Mouse (Mus musculus) cerebellum, postnatal 10 days (tissue): ENCODE measurements around the gene Slc39a5.
A peak's percentile ranks its signal among the peaks of the same experiment; 100 is the strongest.

Experiments used
- DNase-seq, 2 experiments: peaks; one replicate each; pipeline ENCODE4 v3.0.0; 2021; ENCODE audit warnings: mixed read lengths in 2 of 2

Gene Slc39a5

DNA sequence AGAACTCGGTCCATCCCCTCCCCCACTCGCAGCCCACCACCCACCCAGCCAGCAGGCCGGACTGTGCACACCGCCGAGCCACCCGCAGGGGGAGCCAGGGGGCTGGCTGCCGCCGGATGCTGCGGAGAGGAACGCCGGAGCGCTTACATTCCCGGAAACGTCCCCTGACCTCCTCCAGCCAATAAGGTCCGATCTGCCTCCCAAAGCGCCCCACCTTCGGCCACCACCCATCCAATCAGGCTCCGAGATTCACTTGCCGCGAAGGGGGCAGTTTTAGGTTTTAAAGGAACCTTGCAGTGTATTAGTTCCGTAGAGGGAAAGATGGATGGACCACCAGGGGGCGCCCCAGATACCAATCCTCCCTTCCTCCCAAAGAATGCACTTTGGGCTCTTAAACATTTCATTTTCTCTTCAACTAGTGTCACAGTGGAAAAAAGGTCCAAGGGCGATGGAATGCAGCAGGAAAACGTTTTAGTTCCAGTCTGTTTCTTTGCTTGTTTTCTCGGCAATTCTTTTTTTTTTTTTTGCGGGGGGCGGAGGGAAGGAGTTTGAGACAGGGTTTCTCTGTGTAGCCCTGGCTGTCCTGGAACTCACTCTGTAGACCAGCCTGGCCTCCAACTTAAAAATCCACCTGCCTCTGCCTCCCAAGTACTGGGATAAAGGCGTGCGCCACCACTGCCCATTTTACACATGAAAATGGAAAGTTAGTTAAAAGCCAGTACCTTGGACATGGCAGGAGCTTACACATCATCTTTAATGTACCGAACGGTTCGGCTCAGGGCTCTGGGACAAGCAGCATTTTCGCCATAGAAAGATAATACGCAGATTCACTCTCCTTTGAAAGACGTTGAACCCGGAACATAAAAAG is 8.9 kb upstream of the Slc39a5 start:
- peak; percentile 98 to 99 for DNase-seq

DNA sequence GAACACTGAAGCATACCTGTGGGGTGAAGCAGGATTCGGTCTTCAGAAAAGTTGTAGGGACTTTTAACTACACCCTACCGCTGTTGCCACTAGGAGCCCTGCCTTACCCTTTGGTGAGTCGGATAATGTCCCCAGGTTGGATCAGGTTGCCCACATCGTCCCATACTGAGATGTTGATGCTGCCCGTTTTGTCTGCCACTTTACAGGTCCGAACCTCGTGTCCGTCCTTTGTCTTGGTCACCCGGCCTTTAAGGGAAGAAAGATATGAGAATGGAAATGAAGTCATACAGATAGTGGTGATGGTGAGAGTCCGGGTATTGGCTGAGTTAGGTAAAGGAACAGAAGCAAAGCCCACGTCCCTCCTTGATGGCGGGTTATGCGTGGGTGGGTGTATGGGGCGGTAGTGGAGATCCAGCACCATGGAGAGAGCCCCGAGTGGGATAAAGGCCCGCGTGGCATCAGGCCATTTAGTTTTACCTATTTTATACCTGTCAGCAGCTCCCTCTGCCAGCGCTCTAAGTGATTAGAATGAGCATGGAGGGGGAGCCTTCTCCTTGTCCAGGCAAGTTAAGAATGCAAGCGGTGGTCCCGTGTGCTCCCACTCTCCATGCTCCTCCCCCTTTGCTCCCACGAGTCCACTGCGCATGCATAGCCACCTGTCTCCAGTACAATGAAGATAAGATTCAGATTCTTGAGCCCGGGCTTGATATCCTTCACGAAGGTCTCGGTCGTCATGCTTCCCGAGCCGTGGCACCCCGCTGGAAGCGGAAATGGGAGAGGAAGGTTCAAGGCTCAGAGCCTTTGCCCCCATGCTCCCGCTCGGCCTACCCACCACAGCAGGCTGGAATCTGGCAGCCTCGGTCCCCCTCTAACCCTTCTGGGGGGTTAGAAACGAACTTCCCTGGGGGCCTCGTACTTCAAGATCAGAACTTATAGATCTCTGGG is 7.8 kb upstream of the Slc39a5 start:
- peak; percentile 73 to 74 for DNase-seq

DNA sequence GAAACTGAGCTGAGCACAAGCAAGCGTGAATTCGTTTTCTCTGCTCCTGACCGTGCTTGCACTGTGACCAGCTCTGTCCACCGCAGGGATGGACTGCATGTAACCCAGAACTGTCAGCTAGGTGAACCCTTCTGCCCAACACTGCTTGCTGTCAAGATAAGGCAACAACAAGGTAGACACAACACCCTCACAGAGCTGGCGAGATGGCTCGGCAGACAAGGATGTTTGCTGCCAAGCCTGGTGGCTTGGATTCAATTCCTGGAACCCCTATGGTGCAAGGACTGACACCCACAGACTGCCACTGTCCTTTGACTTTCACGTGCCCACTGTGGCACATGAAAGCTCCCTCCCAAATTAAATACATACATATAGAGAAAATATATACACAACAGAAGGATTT is 2.9 kb upstream of the Slc39a5 start:
- DNase-seq: peak; percentile 89

DNA sequence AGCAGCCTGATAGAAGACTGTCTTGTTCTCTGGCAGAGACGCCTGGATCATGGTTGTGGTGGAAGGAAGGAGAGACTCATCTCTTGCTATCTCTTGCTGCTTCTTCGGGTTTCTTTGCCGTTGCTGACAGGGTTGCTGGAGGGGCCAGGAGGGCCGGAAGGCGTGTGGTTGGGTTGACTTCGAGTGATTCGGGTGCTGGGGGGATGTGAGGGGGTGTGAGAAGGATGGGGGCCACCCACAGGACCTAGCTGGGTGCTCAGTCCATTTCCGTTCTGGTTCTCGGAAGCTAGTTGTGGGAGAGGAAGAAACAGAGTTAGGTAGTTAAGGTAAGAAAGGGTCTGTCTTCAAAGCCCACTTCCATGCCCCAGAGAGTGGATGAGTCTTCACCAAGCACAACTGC is 609 bp upstream of the Slc39a5 start:
- DNase-seq: no peak

DNA sequence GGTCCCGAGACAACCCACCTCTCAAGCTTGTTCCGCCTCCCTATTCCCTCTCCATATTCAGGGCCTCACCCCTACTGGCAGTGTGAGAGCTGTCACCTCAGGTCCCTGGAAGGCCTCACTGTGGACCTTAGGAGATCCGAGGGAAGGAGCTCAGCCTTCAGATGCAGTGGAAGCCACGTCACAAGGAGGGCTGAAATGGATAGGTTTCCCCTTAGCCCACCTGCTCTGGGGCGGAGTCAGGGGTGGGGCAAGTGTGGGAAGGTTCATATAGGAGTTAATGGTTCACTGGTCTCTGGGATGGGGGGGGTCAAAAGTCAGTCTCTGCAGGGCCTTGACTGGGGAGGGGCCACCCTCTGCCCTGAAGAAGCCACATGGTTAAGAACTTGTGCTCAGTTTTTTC is 691 bp downstream of the Slc39a5 start:
- no peak for DNase-seq

DNA sequence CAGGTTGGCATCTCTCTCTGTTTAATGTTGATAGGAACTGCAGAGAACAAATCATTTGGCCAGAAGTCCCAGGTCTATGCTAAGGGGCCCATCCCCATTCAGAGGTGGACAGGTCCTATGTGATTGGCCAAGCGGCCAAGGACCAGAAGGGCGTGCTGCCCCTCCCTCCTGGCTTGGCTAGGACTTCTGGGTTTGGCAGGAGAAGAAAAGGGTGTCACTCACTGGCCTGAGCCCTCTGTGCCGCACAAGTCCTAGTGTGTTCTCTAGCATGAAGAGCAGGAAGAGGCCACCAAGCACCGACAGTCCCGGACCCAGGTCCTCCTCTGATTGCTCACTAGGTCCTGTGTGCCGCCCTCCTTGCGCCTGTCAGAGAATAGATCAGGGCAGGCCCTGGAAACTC is 3.6 kb downstream of the Slc39a5 start:
- DNase-seq: peak; percentile 80 to 82

DNA sequence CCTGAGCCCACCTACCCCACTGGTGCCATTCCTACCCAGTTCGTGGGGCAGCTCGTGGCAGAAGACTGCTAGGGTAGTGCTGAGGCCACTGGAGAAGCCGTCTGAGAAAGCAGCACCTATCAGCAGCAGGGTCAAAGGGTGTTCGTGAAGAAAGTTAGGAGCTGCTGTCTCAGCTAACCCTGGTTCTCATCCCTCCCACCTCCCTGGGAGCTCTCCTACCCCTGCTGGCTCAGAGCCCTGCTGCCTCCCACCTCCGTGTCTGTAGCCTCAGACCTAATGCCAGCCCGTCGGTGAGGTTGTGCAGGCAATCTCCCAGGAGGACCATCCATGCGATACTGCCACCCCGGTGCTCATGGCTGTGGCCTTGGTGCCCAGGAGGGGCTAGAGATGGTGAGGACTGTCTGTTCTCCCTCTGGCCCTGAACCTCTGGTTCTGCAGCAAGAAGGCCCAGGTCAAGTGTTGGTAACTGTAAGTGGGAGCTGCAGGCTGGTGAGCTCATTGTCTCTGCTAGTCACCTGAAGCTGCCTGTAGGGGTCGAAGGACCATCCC is 4.2 kb downstream of the Slc39a5 start:
- DNase-seq: peak; percentile 43 to 46

DNA sequence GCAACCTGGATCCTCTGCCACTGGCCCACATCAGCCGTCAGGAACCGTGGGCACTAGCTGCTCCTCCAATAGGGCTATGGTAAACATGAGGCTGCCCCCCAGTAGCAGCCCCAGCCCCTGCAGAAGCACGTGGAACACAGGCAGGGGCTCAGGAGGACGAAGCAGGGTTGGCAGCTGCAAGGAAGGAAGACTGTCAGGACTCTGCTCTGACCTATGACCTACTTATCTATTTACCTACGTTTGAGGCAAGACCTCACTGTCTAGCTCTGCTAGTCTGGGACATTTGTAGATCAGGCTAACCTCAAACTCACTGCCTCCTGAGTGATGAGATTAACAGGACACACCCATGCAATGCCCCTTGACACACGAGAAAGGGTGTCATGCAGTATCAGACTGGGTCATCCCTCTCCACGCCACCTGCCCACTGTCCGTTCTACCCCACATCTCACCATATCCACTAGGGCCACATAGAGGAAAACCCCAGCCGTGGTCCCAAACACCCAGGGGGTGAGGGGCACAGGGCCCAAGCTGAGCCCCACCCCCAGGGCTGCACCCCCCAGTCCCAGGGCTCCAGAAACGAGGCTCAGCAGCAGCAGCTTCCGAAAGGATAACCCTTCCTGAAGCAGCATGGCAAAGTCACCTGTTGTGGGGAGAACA is 4.9 kb downstream of the Slc39a5 start:
- DNase-seq: no peak

DNA sequence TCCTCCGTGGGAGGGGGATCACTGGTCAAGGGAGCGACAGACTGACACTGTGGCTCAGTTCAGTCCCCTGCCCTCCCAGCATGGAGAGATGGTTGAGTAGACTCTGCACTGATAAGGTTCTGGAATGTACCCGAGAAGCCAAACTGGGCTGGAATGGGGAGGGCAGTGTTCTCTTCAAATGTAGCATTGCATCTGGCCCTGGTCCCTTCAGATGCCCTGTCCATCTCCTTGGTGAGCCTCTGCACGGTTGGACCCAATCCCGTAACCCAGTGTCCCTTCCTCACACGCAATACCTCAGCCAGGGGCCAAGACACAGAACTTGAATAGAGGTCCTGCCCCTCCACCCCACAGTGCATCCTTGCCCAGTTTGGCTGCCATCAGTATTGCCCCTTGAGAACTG is 9.2 kb downstream of the Slc39a5 start:
- DNase-seq: no peak

DNA sequence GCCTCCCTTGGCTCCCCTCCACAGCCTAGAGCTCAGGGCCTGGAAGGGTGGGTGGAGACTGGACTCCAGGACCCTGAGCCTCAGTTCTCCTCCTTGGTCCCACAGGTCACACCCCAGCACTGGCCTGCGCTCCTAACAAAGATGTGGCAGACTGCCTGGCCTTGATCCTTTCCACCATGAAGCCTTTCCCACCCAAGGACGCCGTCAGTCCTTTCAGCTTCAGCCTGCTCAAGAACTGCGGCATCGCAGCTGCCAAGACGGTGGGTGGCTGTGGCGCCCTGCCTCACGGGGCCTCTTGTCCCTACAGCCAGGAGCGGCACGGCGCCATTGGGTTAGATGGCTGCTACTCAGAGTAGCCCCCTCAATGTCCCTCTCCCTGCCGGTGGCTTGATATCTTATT is 10.7 kb downstream of the Slc39a5 start:
- DNase-seq: peak in 1 of 2 experiments; percentile 43

DNA sequence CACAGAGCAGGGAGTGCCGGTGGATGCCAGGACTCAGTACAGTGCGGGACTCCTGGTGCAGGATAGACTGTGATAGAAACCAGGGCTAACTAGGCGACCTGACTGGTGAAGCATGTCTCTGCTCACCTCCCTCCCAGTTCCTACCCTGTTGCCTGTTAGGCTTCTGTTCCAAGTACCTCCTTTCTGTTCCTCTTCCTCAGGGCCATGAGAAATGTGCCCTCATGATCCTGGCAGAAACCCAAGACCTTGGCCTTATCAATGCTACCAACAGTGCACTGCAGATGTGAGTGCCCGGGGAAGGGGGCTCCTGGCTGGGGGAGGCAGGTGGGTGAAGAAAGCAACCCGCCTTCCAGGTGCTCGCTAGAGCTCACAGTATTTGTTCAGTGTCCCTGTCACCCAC is 11.5 kb downstream of the Slc39a5 start:
- DNase-seq: no peak

DNA sequence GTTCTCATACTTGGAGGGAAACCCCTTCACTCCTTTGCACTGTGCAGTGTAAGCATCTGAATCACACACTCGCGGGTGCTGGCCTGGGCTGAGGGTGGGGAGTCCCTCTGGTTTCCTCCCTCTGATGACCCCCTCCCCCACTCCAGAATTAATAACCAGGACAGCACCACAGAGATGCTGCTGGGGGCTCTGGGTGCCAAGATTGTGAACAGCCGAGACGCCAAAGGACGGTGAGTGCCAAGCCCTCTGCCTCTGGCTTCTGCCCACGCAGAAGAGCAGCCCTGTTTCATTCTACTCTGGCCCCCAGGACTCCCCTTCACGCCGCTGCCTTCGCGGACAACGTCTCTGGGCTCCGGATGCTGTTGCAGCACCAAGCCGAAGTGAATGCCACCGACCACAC is 12.1 kb downstream of the Slc39a5 start:
- DNase-seq: peak; percentile 61 to 63

DNA sequence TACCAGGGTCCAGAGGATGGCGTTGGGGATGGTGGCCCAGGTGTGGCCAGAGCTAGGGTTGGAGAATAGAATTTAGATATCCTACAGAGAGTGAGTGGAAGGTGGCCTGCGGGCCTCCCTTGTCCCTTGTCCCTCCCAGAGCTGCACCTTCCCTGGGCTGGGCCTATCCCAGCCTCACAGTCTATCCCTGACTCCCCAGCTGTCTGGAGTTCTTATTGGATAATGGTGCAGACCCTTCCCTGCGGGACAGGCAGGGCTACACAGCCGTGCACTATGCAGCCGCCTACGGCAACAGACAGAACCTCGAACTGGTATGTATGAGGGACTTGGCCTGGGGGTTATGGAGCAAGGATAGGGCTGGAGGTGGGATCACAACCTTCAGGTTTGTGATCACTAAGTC is 15.1 kb downstream of the Slc39a5 start:
- no peak for DNase-seq

DNA sequence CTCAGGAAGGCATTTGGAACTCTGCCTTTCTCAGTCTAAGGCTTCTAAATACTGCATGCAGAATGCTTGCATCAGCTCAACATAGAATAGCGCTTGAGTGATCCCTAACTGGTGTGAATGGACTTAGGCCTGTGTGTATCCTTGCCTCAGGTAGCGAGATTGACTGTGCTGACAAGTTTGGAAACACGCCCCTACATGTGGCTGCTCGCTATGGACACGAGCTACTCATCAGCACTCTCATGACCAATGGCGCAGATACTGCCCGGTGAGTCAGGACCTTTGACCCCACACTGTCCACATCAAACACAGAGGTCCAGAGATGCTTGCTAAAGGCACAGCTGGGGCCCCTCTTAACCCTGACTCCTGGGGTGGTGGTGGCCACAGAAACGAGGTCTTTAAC is 18.5 kb downstream of the Slc39a5 start:
- DNase-seq: no peak

DNA sequence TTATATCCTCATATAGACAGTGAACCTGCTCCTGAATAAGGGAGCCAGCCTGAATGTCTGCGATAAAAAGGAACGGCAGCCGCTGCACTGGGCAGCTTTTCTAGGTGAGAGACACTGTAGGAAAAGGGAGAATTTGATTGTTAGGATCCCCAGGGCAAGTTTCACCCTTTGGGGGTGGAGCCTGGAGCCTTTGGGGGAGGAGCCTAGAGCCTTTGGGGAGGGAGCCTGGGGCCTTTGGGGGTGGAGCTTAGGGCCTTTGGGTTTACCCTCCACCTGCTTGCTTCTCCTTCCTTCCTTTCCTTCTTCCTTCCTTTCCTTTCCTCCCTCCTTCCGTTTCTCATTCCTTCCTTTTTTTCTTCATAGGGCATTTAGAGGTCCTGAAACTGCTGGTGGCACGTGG is 20.5 kb downstream of the Slc39a5 start:
- no peak for DNase-seq

DNA sequence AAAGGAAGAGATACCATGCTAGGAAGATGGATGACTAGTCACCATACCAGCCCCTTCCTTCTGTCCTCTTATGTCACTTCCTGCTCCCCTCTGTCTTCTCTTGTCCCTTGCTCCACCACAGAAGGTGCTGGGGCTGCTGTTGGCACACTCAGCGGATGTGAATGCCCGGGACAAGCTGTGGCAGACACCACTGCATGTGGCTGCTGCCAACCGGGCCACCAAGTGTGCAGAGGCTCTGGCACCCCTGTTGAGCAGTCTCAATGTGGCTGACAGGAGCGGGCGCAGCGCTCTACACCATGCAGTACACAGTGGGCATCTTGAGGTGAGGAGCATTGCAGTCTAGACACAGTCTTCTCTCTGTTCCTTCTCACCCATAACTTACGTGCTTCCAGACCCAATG is 21.8 kb downstream of the Slc39a5 start:
- peak in 1 of 2 experiments; percentile 51 for DNase-seq

DNA sequence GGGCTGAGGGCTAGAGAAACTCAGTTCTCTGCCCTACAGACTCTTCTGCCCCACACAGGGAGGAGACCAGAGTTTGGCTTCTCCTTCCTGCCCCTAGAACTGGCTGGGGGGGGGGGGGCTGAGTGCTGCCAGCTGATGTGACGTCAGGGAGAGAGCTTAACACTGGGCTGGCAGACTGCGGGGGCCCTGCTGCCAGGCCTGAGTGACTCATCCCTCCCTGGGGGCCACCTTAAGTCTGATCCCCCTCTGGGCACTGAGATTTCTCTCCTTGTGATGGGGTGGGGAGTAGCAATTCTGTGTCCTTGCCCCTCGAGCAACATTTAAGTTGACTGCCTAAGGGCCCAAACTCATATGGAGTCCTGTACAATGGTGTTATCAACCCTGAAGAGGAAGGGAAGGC is 22.6 kb downstream of the Slc39a5 start:
- DNase-seq: peak in 1 of 2 experiments; percentile 52

DNA sequence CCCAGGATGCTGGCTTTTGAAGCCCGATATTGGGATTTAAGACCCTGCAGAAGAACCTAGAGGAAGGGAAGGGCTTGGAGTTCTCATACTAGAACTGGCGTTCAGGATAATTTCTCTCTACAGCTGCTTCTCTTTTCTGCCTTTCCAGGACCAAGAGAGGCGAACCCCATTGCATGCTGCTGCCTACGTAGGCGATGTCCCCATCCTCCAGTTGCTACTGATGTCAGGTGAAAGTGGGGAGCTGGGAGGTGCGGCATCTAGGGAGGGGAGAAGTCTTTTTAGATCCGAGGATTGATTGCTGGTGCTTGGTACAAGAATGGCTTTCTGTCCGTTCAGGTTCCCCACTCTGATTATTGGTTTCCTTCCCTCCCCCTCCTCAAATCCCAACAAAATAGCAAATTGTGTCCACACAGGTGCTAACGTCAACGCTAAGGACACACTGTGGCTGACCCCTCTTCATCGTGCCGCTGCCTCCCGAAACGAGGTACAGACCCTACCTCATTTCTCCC is 23.0 kb downstream of the Slc39a5 start:
- no peak for DNase-seq

DNA sequence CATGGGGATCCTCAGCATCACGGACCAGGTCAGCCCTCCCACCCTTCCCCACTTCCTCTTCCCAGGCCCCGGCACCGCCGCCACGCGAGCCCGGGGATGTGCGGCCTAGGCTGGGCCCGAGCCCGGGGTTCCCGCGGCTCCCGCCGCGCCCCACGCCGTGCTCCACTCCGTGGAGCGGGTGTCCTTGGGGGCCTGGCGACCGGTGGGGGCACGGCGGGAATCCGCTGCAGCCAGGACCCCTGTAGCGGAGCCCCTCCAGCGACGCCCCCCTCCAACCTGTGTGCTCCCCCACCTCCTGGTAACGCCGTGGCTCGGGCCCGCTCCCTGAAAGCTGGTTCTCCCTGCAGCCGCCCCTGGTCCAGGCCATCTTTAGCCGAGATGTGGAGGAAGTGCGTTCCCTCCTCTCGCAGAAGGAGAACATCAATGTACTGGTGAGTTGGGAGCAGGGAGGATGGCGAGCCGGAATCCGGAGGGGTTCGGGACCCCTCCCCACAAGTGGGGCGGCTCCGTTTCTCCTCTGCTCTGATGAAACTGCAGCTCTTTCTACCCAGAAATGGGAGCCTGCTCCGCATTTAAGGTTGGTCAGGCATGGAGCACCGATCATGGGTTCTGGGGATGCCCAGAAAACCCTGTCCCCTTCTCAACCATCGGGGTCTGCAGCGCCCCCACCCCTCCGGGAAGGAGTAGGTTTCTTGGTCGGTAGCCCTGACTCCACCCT is 23.6 kb downstream of the Slc39a5 start:
- DNase-seq: peak; percentile 82 to 86

DNA sequence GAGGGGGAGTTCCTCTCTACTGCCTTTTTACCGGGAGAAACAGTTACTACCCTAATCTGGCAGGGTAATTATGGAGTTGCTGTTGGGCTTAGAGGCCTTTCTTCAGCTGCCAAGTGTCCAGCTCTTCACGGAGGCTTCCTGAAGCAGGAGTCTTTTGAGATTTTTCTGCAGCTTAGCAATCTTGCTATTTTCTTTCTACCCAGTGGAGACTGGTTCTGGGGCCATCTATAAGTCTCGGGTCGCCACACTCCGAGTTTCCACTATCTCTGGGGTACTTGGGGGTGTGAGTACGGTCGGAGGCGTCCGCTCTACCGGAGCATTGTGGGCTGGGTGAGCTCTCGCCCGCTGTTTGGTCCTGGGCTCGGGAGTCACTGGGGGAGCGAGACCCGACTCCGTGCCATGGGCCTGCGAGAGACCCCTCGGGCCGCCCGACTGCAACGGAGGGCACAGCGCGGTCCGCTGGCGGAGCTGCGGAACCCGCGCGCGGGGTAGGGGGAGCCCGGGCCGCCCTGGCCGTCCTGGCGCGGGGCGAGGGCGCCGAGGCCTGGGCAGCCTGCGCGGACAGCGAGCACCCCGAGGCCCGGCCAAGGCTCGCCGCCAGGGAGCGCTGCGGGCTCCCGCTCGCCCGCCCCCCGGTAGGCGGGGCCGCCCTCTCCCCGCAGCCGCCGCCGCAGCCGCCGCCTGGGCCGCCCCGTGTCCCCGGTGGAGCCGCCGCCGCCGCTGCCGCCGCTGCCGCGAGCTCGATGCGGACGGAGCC is 24.4 kb downstream of the Slc39a5 start, which contains the start of gene Ankrd52:
Gene Ankrd52 (plus strand): TSS at position 661 of the 757 bp plus-strand sequence.
- DNase-seq: peak; percentile 93 to 94

DNA sequence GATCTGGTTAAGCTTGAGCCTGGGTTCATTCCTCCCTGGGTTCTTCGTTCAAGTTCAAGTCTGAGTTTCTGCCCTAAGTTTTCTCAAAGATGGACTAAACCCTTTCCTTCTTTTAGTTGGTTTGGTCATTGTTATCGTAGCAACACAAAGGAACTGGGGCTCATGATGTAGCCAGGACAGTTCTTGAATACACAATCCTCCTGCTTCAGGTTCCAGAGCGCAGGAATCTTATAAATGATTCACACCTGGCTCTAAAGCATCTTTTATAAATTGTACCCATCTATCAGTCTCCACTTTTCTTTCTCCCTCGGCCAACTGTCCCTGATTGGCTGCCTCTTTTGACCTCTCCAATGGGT is 25.0 kb downstream of the Slc39a5 start:
- no peak for DNase-seq
